ENCODE assay signal across 14 mouse cellular contexts in genomic region chr12:98255373-98255995, GRCm38 (mm10). TPM values are rescaled to one million over a fixed set of nuclear protein-coding genes. Genes with fewer than 3 reads are reported as not detected.
DNase-seq lines count a peak whose midpoint lies in the region.
"Had no signal": no experiment of that assay in that cellular context is flagged by ENCODE, and none has a peak within 500 bp of the region (broad histone marks: within the 10 kb centered on the region; RNA-seq: fewer than 3 reads in every experiment).

No protein-coding gene starts in this region.

- peak; percentile 19 for DNase-seq in ovary, postnatal 36 days (ENCODE audit: low spot score)
- DNase-seq in ovary, postnatal 10 days (ENCODE audit: low spot score): no peak
- DNase-seq in kidney, adult 9 months: peak; percentile 62
- peak; percentile 28 for DNase-seq in lung, postnatal 14 days
- DNase-seq in left cerebral cortex, postnatal 25 days (ENCODE audit: low spot score in 2 of 2): no peak
- no peak for DNase-seq in gastrocnemius, postnatal 4 days (ENCODE audit: low spot score in 2 of 2)
- DNase-seq in gastrocnemius, postnatal 36 days: no peak
- DNase-seq: adrenal gland, postnatal 36 days; cerebellum, adult 11 months; gastrocnemius, postnatal 25 days; liver, embryonic 13.5 days; right cerebral cortex, adult 18-20 months had no signal

- intact Hi-C loops in left cerebral cortex, postnatal 25 days (cut with DNase I): no loop called here
- intact Hi-C loops in gastrocnemius, postnatal 36 days (cut with DNase I): no loop called here

RNA-seq across cellular contexts. Expression of gene Galc, which starts 3.8 kb away (rescaled TPM):
- total RNA-seq in left cerebral cortex, postnatal 25 days (2021): 10 to 100 TPM; 19.8 to 24.2 TPM
- 1 to 10 TPM; 5.5 to 6.0 TPM for total RNA-seq in gastrocnemius, postnatal 4 days (2021)
- 1 to 10 TPM; 3.5 to 4.0 TPM for total RNA-seq in gastrocnemius, postnatal 36 days (2021)

RNA-seq across cellular contexts. Expression of gene Gpr65, which starts 13.0 kb away (rescaled TPM):
- not detected for total RNA-seq in left cerebral cortex, postnatal 25 days (2021)
- under 1 TPM; 0.25 to 0.57 TPM for total RNA-seq in gastrocnemius, postnatal 4 days (2021)
- under 1 TPM; 0.20 TPM for total RNA-seq in gastrocnemius, postnatal 36 days (2021)
- total RNA-seq: layer of hippocampus, adult 2 months; left cerebral cortex, postnatal 14 days had no signal

Comparison
In these comparisons a context has a peak if more than half of its experiments do, and no peak if none do; other contexts are left out.
1. DNase-seq: peak in ovary, postnatal 36 days (single experiment), kidney, adult 9 months (single experiment) and lung, postnatal 14 days (single experiment); none in ovary, postnatal 10 days (single experiment), left cerebral cortex, postnatal 25 days (0 of 2), gastrocnemius, postnatal 4 days (0 of 2) and gastrocnemius, postnatal 36 days (0 of 2).